Mouse (Mus musculus): ENCODE measurements at regions not wholly inside any gene's neighbourhood (a gene's known extent, or its start where the extent isn't known, plus 50 kb on each side); places are given as distances from the start of the nearest gene placed in this dataset.

DNA sequence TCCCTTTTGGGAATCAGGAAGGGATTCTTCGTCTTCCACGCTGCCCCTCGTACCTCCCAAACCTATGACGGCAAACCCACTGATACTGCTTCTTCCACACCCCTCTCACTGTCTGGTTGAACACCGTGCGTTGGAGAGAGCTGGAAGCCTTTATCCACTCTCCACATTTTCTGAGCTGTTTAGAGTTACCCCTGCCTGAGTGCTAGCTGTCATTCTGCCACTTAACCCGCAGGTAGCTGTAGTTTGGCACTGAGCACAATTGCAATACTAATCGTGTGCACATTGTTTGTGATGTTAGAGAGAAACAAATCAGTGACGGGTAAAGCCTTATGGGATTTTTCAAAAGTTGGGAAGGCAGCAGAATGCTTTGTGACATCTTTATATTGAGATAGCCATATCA is 73.1 kb upstream of the Paqr3 start:
- no peak for TF ChIP-seq RCOR1 (conservative IDR thresholded peaks at IDR 0.05; ENCODE audit: low read depth, low read length)
- no peak for TF ChIP-seq EP300 (IDR thresholded peaks at IDR 0.05; ENCODE audit: low read length)
